Mouse (Mus musculus): ENCODE results near the gene Gm8909. TPM values are rescaled to one million over a fixed set of nuclear protein-coding genes. Genes with fewer than 3 reads are reported as not detected.
"Not testable (repeated sequence)": the region's sequence is repeated elsewhere in the genome, so short reads cannot be mapped to it uniquely, and the experiment has no call there.

Gene Gm8909
- total RNA-seq, 2 experiments from 2014 or later: not detected

DNA sequence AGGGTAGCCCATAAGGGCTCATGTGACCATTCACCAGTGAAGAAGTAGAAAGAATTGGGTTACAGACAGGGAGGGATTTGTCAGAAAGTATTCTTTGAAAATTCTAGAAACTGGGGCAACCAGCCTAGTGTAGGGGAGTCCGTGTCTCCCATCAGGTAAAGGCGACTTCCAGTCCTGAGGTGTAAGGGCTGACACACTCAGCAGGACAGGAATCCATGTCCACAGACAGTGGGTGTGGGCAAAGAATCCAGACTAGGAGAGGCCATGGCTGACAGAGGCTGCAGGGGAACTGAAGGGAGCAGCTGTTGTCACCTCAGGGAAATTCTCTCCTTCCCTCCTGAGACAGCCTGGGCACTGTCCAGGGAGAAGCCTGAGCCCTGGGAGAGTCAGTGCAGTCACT, 1.4 kb downstream of the Gm8909 start:
- not testable (repeated sequence) for ATAC-seq (replicated peaks; ENCODE audit: poor library complexity)

DNA sequence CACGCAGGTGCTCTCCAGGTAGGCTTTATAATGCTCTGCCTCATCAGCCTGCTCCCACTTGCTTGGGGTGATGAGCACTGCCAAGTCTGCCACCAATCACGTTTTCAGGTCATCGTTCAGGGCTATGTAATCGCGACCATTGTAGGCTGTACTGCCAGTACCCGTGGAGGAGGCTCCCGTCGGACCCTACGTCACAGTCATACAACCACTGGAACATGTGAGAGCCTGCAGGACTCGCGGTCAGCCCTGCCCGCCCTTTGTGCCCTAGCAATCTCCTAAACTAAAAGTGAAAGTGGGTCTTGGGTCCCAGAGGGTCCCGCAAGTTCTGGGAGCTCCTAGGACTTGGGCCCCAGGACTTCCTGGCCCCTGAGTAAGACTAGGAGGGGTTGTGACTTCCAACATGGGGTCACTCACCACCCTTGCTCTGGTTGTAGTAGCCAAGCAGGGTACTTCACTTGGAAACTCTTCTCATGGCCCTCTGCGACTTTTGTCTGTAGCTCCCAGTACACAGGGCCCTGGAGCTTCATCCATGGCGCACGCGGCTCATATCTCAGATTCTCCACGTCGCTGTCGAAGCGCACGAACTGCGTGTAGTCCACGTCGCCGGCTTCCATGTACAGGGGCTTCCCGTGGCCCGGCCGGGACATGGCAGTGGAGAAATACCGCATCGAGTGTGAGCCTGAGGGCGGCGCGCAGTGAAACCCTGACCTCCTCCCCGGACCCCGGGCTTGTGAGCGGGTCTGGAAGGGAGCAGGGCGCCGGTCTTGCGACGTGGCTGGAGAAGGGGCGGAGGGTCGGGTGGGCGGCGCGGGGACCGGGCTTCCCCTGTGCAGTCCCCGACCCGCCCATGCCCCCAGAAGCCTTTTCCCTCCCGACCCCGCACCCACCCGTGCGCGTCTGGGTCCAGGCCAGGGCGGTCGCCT, 6.9 kb downstream of the Gm8909 start:
- ATAC-seq (replicated peaks; ENCODE audit: poor library complexity): peak; percentile 65

DNA sequence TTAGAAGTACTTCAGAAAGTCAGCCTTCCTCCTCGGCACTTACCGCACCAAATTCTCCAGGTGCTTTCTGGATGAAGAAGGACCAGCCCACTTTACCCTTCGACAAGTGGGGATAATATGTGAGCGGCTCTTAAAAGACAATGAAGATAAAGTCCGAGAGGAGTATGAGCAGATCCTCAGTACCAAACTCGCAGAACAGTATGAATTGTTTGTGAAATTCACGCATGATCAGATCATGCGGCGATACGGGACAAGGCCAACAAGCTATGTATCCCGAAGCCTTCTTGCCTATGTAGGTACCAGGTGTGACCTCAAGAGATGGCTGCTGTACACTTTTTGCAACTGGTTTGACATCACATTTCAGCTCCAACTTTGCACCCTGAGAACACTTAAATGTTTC, 10.1 kb downstream of the Gm8909 start:
- not testable (repeated sequence) for ATAC-seq (replicated peaks; ENCODE audit: poor library complexity)

GRCm38 (mm10) chr17:36157782-36158181, 10.6 kb downstream of the Gm8909 start:
- ATAC-seq (replicated peaks; ENCODE audit: poor library complexity): 0 out of 2 replicates have a peak, but pooled peaks have one; percentile 27

DNA sequence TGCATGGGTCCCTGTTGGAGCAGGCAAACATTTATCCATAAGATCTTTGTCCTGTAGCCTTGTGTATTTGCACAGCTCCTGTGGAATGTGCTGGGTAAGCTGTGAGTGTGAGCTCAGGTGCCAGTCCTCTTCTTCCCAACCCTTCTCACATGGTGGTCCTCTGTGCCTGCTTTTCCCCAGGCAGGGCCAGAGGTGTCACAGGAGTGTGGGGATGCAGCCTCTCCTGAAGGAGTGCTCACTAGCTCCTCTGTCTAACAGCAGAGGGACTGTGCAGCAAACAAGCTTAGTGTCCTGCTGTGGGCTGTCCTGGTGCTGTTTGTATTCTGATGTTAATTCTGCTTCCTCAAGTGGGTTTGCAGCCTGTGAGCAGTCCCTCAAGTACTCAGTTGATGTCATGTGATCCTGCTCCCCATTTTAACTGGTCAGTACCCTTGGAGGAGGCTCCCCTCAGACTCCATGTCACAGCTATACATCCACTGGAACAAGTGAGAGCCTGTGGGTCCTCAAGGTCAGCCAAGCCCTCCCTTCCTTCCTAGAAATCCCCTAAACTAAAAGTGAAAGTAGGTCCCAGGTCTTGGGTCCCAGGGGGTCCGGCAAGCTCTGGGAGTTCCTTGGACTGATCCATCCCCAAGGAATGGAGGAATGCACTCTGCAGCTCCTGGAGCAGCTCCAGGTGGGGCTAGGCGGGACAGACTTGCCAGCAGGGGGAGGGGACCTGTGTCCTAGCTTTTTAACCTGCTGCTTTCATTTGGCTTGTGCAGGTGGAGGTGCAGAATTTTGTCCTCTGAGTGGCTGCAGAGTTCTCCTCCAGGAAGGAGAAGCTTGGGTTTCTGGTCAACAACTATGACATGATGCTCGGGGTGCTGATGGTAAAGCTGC, 13.8 kb downstream of the Gm8909 start:
- no peak for ATAC-seq (replicated peaks; ENCODE audit: poor library complexity)

- not testable (repeated sequence) for ATAC-seq (replicated peaks; ENCODE audit: poor library complexity)
Measured at GRCm38 (mm10) chr17:36151200-36151599, 17.1 kb downstream of the Gm8909 start.

DNA sequence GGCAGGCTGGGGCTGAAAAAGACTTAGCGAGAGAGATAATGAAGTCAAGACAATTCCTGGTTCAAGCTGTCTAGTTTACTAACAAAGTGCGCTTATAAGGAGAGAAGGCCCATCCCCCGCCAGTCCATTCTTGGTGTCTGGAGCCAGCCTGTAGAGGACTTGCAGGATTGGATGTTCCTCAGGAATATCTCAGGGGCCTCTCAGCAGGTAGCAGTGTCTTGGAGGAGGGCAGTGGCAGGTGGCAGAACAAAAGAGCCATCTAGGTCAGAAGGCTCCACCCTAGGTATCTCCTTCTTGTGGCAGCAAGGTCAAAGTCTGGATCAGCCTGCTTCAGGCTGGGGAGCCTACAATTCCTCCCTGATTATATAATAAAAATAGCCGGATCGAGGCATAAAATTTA, 19.9 kb downstream of the Gm8909 start:
- ATAC-seq (replicated peaks; ENCODE audit: poor library complexity): not testable (repeated sequence)

GRCm38 (mm10) chr17:36146937-36147336, 21.4 kb downstream of the Gm8909 start:
- ATAC-seq (replicated peaks; ENCODE audit: poor library complexity): not testable (repeated sequence)

GRCm38 (mm10) chr17:36145861-36146156, 22.5 kb downstream of the Gm8909 start:
- 0 out of 2 replicates have a peak, but pooled peaks have one; percentile 13 for ATAC-seq (replicated peaks; ENCODE audit: poor library complexity)

- ATAC-seq (replicated peaks; ENCODE audit: poor library complexity): peak; percentile 70
Measured at GRCm38 (mm10) chr17:36145111-36145860, 23.1 kb downstream of the Gm8909 start.

DNA sequence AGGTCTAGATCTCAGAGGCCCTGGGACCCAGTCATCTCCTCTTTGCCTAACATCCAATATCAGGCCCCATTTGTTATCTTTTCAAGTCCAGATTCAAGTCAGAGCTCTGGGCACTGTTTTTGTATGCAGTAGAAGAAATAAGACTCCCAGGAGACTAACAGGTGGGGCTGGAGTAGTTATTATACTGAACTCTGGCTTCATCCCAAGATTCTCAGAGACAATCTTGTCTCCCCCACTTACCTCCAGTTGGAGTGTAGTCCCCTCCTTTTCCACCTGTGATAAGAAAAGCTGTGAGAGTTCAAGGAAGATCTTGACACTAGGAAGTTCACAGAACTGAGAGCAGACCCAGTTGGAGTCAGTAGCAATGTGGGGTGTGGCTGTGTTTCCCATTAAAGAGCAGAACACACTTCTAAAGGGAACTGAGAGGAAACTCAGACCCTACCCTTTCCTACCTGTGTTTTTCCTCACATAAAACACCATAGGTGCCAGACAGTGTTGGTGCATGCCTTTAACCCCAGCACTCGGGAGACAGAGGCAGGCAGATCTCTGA, 32.0 kb downstream of the Gm8909 start:
- ATAC-seq (replicated peaks; ENCODE audit: poor library complexity): not testable (repeated sequence)

GRCm38 (mm10) chr17:36135421-36136231, 32.7 kb downstream of the Gm8909 start:
- peak; percentile 52 for ATAC-seq (replicated peaks; ENCODE audit: poor library complexity)

- no peak for ATAC-seq (replicated peaks; ENCODE audit: poor library complexity)
Measured at GRCm38 (mm10) chr17:36131516-36132265, 36.6 kb downstream of the Gm8909 start.

DNA sequence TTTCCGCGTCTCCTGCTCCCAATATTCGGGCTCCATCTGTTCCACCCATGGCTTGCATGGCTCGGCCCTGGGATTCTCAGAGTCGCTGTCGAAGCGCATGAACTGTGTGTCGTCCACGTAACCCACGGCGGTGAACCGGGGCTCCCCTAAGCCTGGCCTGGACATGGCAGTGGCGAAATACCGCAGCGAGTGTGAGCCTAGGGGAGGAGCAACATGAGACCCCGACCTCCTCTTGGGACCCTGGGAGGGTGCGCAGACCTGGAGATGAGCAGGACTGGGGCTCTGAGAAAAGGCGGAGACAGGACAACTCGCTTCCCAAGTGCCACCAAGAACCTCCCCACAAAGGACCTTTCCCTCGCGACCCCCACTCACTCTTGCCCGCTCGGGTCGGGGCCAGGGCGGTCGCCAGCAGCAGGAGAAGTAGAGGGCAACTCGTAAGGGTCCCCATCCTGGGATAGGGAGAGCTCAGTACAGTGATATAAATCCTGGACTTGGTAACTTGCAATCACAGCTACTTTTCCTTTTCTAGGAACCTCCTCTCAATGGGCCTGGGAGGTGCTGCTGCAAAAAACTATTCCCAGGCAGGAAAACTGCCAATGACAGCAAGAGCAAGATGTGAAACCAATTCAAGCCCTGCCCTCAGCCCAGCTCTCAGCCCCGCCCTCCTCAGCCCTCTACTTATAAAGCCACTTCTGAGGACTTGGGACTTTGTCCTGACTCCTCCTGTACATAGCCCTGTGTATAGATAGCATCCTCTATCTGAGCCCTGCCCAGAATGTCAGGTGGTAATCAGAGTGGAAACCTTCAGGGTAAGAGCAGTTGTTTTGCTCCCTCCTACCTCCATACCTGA, 39.1 kb downstream of the Gm8909 start, which contains the start of gene Gm7030:
Gm7030 (minus strand) TSS at position 458 of the 850 bp plus-strand sequence.
- not testable (repeated sequence) for ATAC-seq (replicated peaks; ENCODE audit: poor library complexity)

GRCm38 (mm10) chr17:36128525-36128924, 39.8 kb downstream of the Gm8909 start:
- ATAC-seq (replicated peaks; ENCODE audit: poor library complexity): not testable (repeated sequence)

- not testable (repeated sequence) for ATAC-seq (replicated peaks; ENCODE audit: poor library complexity)
Measured at GRCm38 (mm10) chr17:36124111-36124510, 44.2 kb downstream of the Gm8909 start.

DNA sequence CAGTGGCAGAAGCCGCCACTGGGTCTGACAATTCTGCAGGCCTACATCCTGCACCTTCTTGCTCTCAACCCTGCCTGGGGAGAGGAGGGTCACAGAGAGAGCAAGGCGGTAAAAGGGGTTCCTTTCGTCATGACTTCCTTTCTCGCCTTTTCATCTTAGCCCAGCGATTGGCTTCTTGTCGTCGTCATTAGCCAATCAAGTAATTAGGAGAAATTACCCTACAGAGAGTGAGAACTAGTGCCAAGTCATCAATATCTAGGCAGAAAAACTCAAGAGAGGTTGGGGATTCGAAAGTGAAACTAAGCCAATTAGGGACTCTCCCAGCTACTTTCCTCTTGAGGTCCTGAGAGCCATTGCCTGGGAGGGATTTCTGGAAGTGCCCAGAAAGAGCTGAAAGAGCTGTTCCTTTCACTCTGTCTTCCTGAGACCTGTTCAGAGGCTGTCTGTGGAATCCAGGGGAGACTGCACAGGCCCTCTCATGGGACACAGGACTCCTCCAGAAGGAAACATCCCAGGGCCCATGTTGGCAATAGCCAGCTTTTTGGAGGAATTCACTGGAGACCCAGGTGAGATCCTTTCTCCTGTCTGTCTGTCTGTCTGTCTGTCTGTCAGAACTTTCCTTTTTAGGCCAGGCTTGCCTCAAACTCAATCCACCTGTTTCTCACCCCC, 46.9 kb downstream of the Gm8909 start, which contains the start of gene Gm19684:
Gm19684 (plus strand) TSS at position 327 of the 669 bp plus-strand sequence.
- peak; percentile 96 for ATAC-seq (replicated peaks; ENCODE audit: poor library complexity)

Data from megakaryocyte progenitor cell, adult 5-6 weeks (primary cell).